Mouse (Mus musculus): ENCODE measurements around the gene Abcc1. TPM values are rescaled to one million over a fixed set of nuclear protein-coding genes. Genes with fewer than 3 reads are reported as not detected.

Abcc1 gene
- polyA plus RNA-seq, 1 experiment, result 26.5 TPM

- peak; percentile 35 for DNase-seq
- Histone ChIP-seq H3K27me3 (replicated peaks; ENCODE audit: control insufficient read depth, insufficient read depth, low read length) (no peaks in the 10 kb centered on the region), H3K27ac (ENCODE audit: insufficient read depth, low read depth, low read length) (no peak overlapping the region), H3K4me1 (ENCODE audit: control insufficient read depth, insufficient read depth, low read length) (no peaks in the 10 kb centered on the region), H3K36me3 (ENCODE audit: control insufficient read depth, insufficient read depth, low read length) (no peaks in the 10 kb centered on the region), H3K4me3 (ENCODE audit: insufficient read depth, low read depth, low read length) (no peak overlapping the region)
- TF ChIP-seq POLR2A (IDR thresholded peaks at IDR 0.05; ENCODE audit: low read depth, low read length), result no peak
- TF ChIP-seq CTCF (conservative IDR thresholded peaks at IDR 0.05; ENCODE audit: insufficient read depth, insufficient read length, low read depth, low read length), result no peak
- 60% methylated on average over 1 of the region's 1 CpGs for WGBS
Measured at GRCm38 (mm10) chr16:14435526-14435925, 74.2 kb downstream of the Abcc1 start.

DNA sequence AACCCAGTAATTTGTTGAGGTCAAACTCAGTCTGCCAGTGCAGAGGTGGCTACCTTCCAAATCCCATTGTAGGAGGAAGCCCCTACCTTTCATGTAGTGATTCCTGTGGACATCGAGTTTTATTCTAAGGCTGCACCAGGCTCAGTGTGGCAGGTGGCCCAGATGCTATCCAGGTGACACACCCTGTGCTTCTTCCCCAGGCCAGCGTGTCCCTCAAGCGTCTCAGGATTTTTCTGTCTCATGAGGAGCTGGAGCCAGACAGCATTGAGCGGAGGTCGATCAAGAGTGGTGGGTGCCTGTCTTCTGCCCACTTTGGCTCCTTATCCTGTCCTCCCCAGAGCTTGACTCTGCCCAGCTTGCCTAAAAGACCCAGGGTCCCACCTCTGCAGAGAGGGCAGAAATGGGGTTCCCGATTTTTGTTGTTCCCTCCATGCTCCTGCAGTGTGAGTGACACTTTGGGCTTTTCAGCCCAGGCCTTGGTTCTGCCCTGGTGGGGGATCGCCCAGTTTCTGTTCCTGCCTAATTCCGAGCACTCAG is 76.2 kb downstream of the Abcc1 start:
- whole genome bisulfite sequencing, result 91% methylated on average over 8 of the region's 8 CpGs
- H3K27ac ChIP-seq (ENCODE audit: insufficient read depth, low read depth, low read length), result no peak overlapping the region
- H3K36me3 ChIP-seq (ENCODE audit: control insufficient read depth, insufficient read depth, low read length), result no peaks in the 10 kb centered on the region
- no peaks in the 10 kb centered on the region for H3K4me1 ChIP-seq (ENCODE audit: control insufficient read depth, insufficient read depth, low read length)
- H3K4me3 ChIP-seq (ENCODE audit: insufficient read depth, low read depth, low read length), result no peak overlapping the region
- no peak for DNase-seq
- TF ChIP-seq CTCF (conservative IDR thresholded peaks at IDR 0.05; ENCODE audit: insufficient read depth, insufficient read length, low read depth, low read length) (no peak), POLR2A (IDR thresholded peaks at IDR 0.05; ENCODE audit: low read depth, low read length) (no peak)
- no peaks in the 10 kb centered on the region for H3K27me3 ChIP-seq (replicated peaks; ENCODE audit: control insufficient read depth, insufficient read depth, low read length)

- H3K27me3 ChIP-seq (replicated peaks; ENCODE audit: control insufficient read depth, insufficient read depth, low read length), result no peaks in the 10 kb centered on the region
- no peak overlapping the region for H3K4me3 ChIP-seq (ENCODE audit: insufficient read depth, low read depth, low read length)
- WGBS, result 90% methylated on average over 7 of the region's 7 CpGs
- no peak overlapping the region for H3K27ac ChIP-seq (ENCODE audit: insufficient read depth, low read depth, low read length)
- H3K36me3 ChIP-seq (ENCODE audit: control insufficient read depth, insufficient read depth, low read length), result no peaks in the 10 kb centered on the region
- no peak for DNase-seq
- TF ChIP-seq POLR2A (IDR thresholded peaks at IDR 0.05; ENCODE audit: low read depth, low read length) (no peak), CTCF (conservative IDR thresholded peaks at IDR 0.05; ENCODE audit: insufficient read depth, insufficient read length, low read depth, low read length) (no peak)
- no peaks in the 10 kb centered on the region for H3K4me1 ChIP-seq (ENCODE audit: control insufficient read depth, insufficient read depth, low read length)
Measured at GRCm38 (mm10) chr16:14438561-14438960, 77.2 kb downstream of the Abcc1 start.

DNA sequence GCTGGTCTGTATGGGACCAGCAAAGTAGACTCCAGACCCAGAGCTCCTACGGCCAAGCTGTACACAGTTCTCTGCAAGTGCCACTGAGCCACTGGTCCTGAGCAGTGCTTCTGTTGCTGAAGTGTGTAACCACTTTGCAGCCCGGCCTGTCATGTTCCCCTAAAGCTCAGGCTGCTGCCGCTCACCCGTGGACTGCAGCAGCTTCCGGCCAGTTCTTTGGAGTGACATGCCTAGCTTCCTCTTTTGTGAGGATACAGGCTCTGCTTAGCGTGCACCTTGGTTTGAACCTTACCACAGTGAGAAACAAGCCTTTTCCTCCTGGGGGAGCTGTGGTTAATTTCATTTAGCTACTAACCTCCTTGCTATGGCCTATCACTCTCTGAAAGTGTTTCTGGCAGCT is 77.7 kb downstream of the Abcc1 start:
- 89% methylated on average over 6 of the region's 6 CpGs for WGBS
- TF ChIP-seq CTCF (conservative IDR thresholded peaks at IDR 0.05; ENCODE audit: insufficient read depth, insufficient read length, low read depth, low read length), result no peak
- no peak for TF ChIP-seq POLR2A (IDR thresholded peaks at IDR 0.05; ENCODE audit: low read depth, low read length)
- H3K36me3 ChIP-seq (ENCODE audit: control insufficient read depth, insufficient read depth, low read length), result no peaks in the 10 kb centered on the region
- no peaks in the 10 kb centered on the region for H3K27me3 ChIP-seq (replicated peaks; ENCODE audit: control insufficient read depth, insufficient read depth, low read length)
- no peaks in the 10 kb centered on the region for H3K4me1 ChIP-seq (ENCODE audit: control insufficient read depth, insufficient read depth, low read length)
- H3K4me3 ChIP-seq (ENCODE audit: insufficient read depth, low read depth, low read length), result no peak overlapping the region
- no peak for DNase-seq
- H3K27ac ChIP-seq (ENCODE audit: insufficient read depth, low read depth, low read length), result no peak overlapping the region

- Histone ChIP-seq H3K27ac (ENCODE audit: insufficient read depth, low read depth, low read length) (no peak overlapping the region), H3K4me3 (ENCODE audit: insufficient read depth, low read depth, low read length) (no peak overlapping the region), H3K4me1 (ENCODE audit: control insufficient read depth, insufficient read depth, low read length) (0 out of 2 replicates have a peak, but pooled peaks cover 3% of the 10 kb centered on the region), H3K36me3 (ENCODE audit: control insufficient read depth, insufficient read depth, low read length) (no peaks in the 10 kb centered on the region), H3K27me3 (replicated peaks; ENCODE audit: control insufficient read depth, insufficient read depth, low read length) (no peaks in the 10 kb centered on the region)
- TF ChIP-seq CTCF (conservative IDR thresholded peaks at IDR 0.05; ENCODE audit: insufficient read depth, insufficient read length, low read depth, low read length) (no peak), POLR2A (IDR thresholded peaks at IDR 0.05; ENCODE audit: low read depth, low read length) (no peak)
- DNase-seq, result no peak
- 92% methylated on average over 2 of the region's 2 CpGs for WGBS
Measured at GRCm38 (mm10) chr16:14439801-14440614, 78.7 kb downstream of the Abcc1 start.

- H3K27ac ChIP-seq (ENCODE audit: insufficient read depth, low read depth, low read length), result no peak overlapping the region
- no peaks in the 10 kb centered on the region for H3K27me3 ChIP-seq (replicated peaks; ENCODE audit: control insufficient read depth, insufficient read depth, low read length)
- DNase-seq, result no peak
- WGBS, result 65% methylated on average over 6 of the region's 6 CpGs
- H3K4me3 ChIP-seq (ENCODE audit: insufficient read depth, low read depth, low read length), result no peak overlapping the region
- no peak for TF ChIP-seq CTCF (conservative IDR thresholded peaks at IDR 0.05; ENCODE audit: insufficient read depth, insufficient read length, low read depth, low read length)
- no peak for TF ChIP-seq POLR2A (IDR thresholded peaks at IDR 0.05; ENCODE audit: low read depth, low read length)
- H3K4me1 ChIP-seq (ENCODE audit: control insufficient read depth, insufficient read depth, low read length), result 0 out of 2 replicates have a peak, but pooled peaks cover 3% of the 10 kb centered on the region
- H3K36me3 ChIP-seq (ENCODE audit: control insufficient read depth, insufficient read depth, low read length), result no peaks in the 10 kb centered on the region
Measured at GRCm38 (mm10) chr16:14444059-14444855, 82.9 kb downstream of the Abcc1 start.

GRCm38 (mm10) chr16:14445197-14445596 is 83.8 kb downstream of the Abcc1 start:
- 78% methylated on average over 6 of the region's 6 CpGs for WGBS
- Histone ChIP-seq H3K4me3 (ENCODE audit: insufficient read depth, low read depth, low read length) (no peak overlapping the region), H3K36me3 (ENCODE audit: control insufficient read depth, insufficient read depth, low read length) (no peaks in the 10 kb centered on the region), H3K27me3 (replicated peaks; ENCODE audit: control insufficient read depth, insufficient read depth, low read length) (no peaks in the 10 kb centered on the region), H3K27ac (ENCODE audit: insufficient read depth, low read depth, low read length) (no peak overlapping the region), H3K4me1 (ENCODE audit: control insufficient read depth, insufficient read depth, low read length) (0 out of 2 replicates have a peak, but pooled peaks cover 3% of the 10 kb centered on the region)
- no peak; the same call in 1 of the 2 replicates for TF ChIP-seq CTCF (conservative IDR thresholded peaks at IDR 0.05; ENCODE audit: insufficient read depth, insufficient read length, low read depth, low read length)
- DNase-seq, result peak; percentile 44

Data from kidney, adult 2 months (tissue).